Mouse (Mus musculus): ENCODE measurements around the gene Snx6.

Snx6 gene

GRCm38 (mm10) chr12:54697791-54698250, 97.7 kb downstream of the Snx6 start:
- DNase-seq: peak; percentile 4

GRCm38 (mm10) chr12:54697003-54697597, 98.4 kb downstream of the Snx6 start:
- DNase-seq: no peak
